Mouse (Mus musculus) kidney, adult 11 months (tissue): ENCODE measurements at regions not wholly inside any gene's neighbourhood (a gene's known extent, or its start where the extent isn't known, plus 50 kb on each side); places are given as distances from the start of the nearest gene placed in this dataset.
A peak's percentile ranks its signal among the peaks of the same experiment; 100 is the strongest.

Experiments
- DNase-seq: peaks from one replicate; pipeline ENCODE4 v3.0.0; 2022

DNA sequence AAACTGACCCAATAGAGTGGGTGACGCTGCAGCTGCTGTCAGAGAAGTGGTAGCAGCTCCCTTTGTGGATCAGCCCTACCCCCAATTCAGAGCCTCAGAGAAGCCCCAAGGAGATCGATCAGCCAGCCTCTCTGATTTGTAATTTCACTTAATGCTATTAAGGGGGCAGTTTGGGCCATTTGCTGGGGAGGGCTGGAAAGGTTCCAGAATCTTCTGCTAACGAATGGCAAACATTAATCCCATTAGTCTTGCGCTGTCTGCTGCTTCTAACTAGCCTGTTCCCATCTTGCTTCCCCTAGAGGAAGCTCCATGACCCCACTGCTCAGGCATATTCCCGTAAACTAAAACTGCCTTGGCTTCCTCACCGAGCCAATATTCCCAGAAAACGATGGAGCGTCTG is 59.9 kb upstream of the Lrrn2 start:
- no peak for DNase-seq

DNA sequence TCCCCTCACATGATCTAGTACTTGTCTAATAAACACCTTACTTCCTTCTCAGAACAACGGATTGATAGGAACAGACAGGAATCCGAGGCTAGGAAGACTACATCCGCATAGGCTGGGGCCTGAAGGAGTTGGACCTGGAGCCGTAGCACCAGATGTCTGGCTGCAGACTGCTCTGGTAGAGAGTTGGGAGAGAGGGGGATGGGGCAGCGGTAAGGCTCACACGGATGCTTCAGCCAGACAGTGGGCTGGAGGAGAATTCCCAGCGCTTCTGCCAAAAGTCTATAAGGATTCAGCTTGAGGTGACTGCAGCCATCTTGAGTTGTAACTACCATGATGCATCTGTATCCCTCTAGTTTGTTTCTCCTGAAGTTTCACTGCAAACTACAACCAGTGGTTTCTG is 61.8 kb upstream of the Lrrn2 start:
- no peak for DNase-seq

DNA sequence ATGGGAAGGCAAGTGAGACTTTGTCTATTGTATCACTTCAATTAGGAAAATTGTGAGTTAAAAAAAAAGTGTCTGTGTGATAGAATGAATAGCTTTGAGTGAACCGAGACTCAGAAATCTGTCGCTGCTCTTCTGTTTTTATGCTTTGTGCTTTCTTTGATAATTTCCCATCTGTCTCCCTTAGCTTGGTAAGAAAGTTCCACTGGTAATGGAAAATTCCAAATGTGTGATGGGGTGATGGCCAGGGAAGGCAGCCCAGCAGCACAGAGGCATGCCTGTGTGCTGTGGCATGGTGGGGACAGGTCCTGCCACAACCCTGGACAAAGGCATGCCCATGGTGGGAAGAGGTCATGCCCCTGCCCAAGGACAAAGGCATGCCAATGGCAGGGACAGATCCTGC is 62.7 kb upstream of the Lrrn2 start:
- DNase-seq, result no peak

DNA sequence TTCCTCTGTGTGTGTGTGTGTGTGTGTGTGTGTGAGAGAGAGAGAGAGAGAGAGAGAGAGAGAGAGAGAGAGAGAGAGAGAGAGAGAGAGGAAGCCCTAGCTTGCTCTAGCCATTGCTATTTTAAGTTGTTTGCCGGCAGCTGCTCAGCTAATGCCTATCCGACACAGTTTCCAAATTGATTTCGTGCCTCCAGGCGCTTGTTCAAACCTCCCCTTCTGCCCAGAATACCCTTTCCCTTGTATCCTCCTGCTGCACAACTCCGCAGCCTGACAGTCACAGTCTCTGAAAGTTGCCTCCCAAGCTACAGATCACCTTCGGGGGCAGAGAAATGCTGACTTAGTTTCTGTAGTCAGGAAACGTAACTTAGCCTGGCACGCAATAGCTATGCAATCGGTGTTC is 63.9 kb upstream of the Nfasc start:
- no peak for DNase-seq

DNA sequence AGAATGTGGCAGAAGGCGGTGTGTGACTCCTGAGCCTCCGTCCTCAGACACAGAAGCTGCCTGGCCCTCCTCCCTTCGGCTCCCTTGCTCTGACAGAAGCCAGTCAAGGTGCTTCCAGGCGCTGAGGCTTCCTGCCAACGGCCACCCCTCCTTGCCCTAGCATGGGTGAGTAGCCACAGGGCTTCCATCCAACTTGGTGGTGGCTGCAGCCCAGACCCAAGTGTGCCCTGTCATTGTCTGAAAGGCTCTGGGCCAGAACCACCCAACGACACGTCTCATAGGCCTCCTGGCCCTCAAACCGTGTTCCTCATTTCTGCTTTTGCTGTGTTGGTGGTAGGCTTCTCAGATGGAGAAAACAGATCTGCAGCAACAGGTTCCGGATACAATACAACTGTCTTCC is 62.2 kb upstream of the Nfasc start:
- peak; percentile 46 for DNase-seq

DNA sequence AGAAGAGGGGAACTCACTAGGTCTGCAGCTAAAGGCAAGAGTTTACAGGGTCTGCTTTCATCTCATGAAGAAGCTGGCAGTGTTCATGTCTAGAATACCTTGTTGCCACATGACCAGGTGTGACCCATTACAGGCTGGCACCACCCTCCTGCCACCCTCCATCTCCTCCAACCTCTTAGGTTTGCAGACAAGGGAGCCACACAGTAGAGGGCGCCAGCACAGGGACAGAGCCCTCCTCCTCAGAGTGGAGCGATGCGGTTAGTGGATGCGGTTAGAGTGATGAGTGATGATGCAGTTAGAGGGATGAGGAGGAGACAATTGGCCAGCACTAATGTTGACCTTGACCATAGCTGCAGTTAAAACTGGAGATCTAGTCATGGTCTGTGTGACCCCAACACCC is 60.8 kb upstream of the Nfasc start:
- DNase-seq, result no peak

DNA sequence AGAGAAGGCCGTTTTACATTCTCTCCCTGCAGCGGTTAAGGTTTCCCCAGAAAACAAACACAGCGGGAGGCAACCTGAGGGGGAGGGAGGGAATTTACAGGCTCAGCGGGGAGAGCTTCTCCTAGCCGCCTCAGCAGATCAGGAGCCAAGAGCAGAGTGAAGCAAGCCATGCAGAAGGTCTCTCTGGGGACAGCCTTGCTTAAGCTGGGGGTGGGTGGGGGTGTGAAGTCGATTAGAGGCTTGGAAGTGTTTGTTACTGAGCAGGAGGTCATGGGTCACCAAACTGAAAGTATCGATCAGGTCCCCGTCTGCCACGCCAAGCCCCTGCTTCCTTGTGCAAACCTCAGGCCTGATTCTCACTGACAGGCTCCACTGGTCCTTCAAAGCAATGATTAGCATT is 58.7 kb upstream of the Nfasc start:
- no peak for DNase-seq

DNA sequence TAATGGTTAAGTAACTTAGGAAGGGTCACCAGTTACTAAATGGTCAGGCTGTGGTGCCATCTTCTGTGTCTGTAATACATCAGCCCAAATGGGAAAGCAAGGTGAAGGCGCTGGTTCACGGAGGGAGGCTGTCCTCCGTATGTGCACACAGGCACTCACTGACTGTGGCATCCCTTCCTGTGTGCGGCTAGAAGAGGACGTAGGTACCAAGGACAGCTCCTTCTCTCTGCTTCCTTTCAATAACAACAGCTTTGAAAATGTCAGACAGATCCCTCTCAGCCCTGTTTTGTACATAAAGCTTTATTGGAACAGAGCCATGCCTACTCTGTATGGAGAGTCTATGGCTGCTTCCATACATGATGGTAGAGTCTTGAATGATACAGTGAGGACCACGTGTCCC is 57.7 kb upstream of the Nfasc start:
- DNase-seq, result no peak

DNA sequence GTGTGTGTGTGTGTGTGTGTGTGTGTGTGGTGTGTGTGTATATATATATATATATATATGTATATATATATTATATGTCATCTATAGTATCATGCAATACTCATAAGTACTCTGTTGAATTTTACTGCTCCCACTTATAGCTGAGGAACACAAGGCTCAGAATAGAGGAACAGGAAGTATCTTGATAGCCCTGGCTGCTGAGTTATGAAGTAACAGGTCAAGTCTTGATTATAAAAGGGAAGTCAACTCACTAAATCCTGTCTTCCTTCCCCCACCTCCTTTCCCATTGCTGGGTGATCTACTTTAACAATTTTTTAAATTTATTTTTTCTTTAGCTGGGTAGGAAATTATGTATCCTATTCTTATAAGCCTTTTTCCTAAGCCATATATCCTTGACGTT is 52.9 kb upstream of the Nfasc start:
- DNase-seq, result no peak
